Mouse (Mus musculus): ENCODE data around the gene Rhag.

Rhag gene

GRCm38 (mm10) chr17:40874701-40875100 is 63.8 kb downstream of the Rhag start:
- no peak for DNase-seq (ENCODE audit: low spot score in 2 of 2)

DNA sequence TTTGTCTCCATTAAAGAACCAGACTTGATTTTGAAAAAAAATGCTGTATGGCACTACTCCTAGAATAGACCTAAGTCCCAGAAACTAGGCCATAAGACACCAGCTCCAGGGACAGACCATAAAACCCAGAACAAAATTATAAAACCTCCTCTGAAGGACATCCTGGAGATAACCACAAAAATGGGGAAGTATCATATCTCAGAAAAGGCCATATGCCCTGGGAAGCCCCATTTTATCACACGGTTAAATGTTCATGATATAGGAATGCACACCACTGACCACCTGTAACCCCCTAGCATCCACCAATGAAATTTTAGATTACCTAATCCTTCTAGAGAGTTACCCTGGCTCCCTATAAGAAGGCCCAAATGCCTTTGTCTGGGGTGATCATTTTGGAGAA is 64.6 kb downstream of the Rhag start:
- DNase-seq (ENCODE audit: low spot score in 2 of 2) = no peak

- DNase-seq (ENCODE audit: low spot score in 2 of 2) = no peak
Observed at GRCm38 (mm10) chr17:40877741-40878140, 66.8 kb downstream of the Rhag start.

DNA sequence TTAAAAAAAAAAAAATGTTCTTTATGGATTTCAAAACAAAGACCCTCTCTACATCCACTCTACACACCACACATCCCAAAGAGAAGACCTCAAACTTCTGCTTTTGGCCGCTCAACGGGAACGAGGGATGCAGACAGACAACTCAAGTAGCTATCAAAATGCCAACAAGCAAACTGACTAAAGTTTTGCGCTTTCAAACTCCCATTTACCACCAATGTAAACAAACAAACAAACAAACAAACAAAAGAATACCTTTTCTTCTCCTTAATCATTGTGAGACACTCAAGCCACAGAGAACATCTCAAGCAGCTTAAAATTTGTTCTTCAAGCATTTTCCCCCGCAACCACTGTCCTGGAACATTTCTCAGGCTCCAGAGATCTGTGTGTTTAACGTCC is 68.6 kb downstream of the Rhag start:
- no peak for DNase-seq (ENCODE audit: low spot score in 2 of 2)

- peak; percentile 71 to 74 for DNase-seq (ENCODE audit: low spot score in 2 of 2)
Observed at GRCm38 (mm10) chr17:40879924-40880691, 69.2 kb downstream of the Rhag start, which contains the start of gene 9130008F23Rik. Gene 9130008F23Rik (minus strand): TSS chr17:40880559.

- DNase-seq (ENCODE audit: low spot score in 2 of 2) = no peak
Observed at GRCm38 (mm10) chr17:40882172-40882571, 71.2 kb downstream of the Rhag start.

GRCm38 (mm10) chr17:40885155-40885554 is 74.2 kb downstream of the Rhag start:
- no peak for DNase-seq (ENCODE audit: low spot score in 2 of 2)

- no peak for DNase-seq (ENCODE audit: low spot score in 2 of 2)
Observed at GRCm38 (mm10) chr17:40887849-40888536, 77.1 kb downstream of the Rhag start.

Measured in heart, adult 9 months (tissue).